Mouse (Mus musculus) cerebellum, adult 2 months (tissue): ENCODE measurements at regions not wholly inside any gene's neighbourhood (a gene's known extent, or its start where the extent isn't known, plus 50 kb on each side); places are given as distances from the start of the nearest gene placed in this dataset.
A peak's percentile ranks its signal among the peaks of the same experiment; 100 is the strongest.

ENCODE experiments used
- DNase-seq, 2 experiments: peaks; one replicate each; pipeline ENCODE4 v3.0.0; 2021
- H3K27ac ChIP-seq: fragments of 200-500 bp; 2 replicates; pipeline ENCODE4 v1.5.1; 2012; ENCODE audit warnings: low read length, control low read depth, inconsistent platforms; ENCODE audit not compliant: insufficient read depth
- H3K27me3 ChIP-seq: fragments of 200-500 bp; 2 replicates; pipeline ENCODE4 v1.6.1; 2012; ENCODE audit warnings: inconsistent platforms, mild to moderate bottlenecking, low read length, moderate library complexity; ENCODE audit not compliant: control insufficient read depth, insufficient read depth
- H3K4me1 ChIP-seq: fragments of 200-500 bp; 2 replicates; pipeline ENCODE4 v1.6.1; 2011; ENCODE audit warnings: low read length; ENCODE audit not compliant: control insufficient read depth, insufficient read depth
- H3K4me3 ChIP-seq: fragments of 200-500 bp; replicated peaks from 2 replicates; pipeline ENCODE3; 2011; ENCODE audit warnings: mild to moderate bottlenecking, low read depth, low read length, control low read depth; ENCODE audit not compliant: insufficient read depth
- CTCF ChIP-seq: fragments of 200-500 bp; IDR thresholded peaks from 2 replicates; pipeline ENCODE4 v1.5.1; 2011; ENCODE audit warnings: low read depth, mild to moderate bottlenecking, control low read depth, low read length, moderate library complexity, borderline replicate concordance; ENCODE audit not compliant: insufficient read depth
- POLR2A ChIP-seq: fragments of 200-500 bp; IDR thresholded peaks from 2 replicates; pipeline ENCODE4 v1.6.1; 2011; ENCODE audit warnings: low read length, control low read depth, borderline replicate concordance; ENCODE audit not compliant: insufficient read depth
- WGBS: fragments of 180-500 bp; shearing (Covaris S2); methylation state at CpG from one replicate; pipeline ENCODE4 v1.1.7; 2018; 5-methylcytosine and 5-hydroxymethylcytosine counted together

DNA sequence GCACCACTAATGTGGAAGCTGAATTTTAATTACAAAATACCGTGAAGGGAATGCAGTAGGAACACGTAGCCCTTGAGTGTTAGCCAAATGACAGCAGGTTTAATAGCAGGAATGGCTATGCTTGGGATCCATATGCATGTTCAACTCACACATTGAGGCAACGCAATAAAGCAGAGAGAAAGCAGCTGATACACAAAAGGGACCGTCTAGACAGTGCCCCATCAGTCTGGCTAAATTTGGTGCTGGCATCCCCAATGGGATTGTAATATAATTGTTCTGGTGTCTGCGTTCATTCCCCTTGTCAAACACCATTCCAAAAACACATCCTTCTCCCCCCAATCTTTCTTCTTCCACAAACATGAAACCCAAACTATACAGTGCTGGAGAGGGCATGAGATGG lies 165.1 kb upstream of the Tmem161b start:
- Histone ChIP-seq H3K27ac (peak overlapping the region; percentile 92), H3K4me1 (peaks cover 16% of the 10 kb centered on the region; the same call in 1 of the 2 replicates), H3K27me3 (no peaks in the 10 kb centered on the region), H3K4me3 (no peak overlapping the region)
- TF ChIP-seq CTCF (no peak), POLR2A (peak; percentile 11; the same call in 1 of the 2 replicates)
- DNase-seq, result peak; percentile 54 to 62
- WGBS, result 7% methylated on average over 5 of the region's 5 CpGs

- TF ChIP-seq CTCF (no peak), POLR2A (no peak)
- H3K27me3 ChIP-seq, result no peaks in the 10 kb centered on the region
- no peak for DNase-seq
- H3K27ac ChIP-seq, result no peak overlapping the region; the same call in 1 of the 2 replicates
- peaks cover 16% of the 10 kb centered on the region; the same call in 1 of the 2 replicates for H3K4me1 ChIP-seq
- no peak overlapping the region for H3K4me3 ChIP-seq
Measured at GRCm38 (mm10) chr13:84057456-84057855, 164.6 kb upstream of the Tmem161b start.

DNA sequence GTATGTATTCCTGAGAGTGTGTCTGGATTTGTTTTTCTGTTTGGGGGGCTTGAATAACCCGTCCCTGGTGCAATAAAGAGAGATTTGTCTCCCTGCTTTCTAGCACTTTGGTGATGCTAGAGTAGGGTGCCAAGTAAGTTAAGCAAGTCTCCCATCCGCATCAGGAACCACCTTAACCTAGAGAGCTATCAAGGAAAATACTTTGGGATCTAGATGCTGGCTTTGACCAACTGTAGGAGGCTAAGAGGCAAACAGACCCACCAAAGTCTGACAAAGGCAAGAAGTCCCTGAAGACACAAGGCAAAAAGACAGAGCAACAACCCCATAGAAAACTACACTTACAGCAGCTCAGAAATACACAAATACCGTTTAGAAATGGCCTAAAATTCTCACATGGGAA lies 163.8 kb upstream of the Tmem161b start:
- Histone ChIP-seq H3K27ac (peak overlapping the region; percentile 70; the same call in 1 of the 2 replicates), H3K4me3 (no peak overlapping the region), H3K4me1 (peaks cover 16% of the 10 kb centered on the region; the same call in 1 of the 2 replicates), H3K27me3 (no peaks in the 10 kb centered on the region)
- peak in 1 of 2 experiments; percentile 54 for DNase-seq
- TF ChIP-seq CTCF (no peak), POLR2A (no peak)
- WGBS, result 12% methylated on average over 3 of the region's 3 CpGs

GRCm38 (mm10) chr13:84059031-84059651 lies 163.0 kb upstream of the Tmem161b start:
- Histone ChIP-seq H3K27ac (peak overlapping the region; percentile 94), H3K27me3 (no peaks in the 10 kb centered on the region), H3K4me3 (peak overlapping the region; percentile 47), H3K4me1 (peaks cover 16% of the 10 kb centered on the region; the same call in 1 of the 2 replicates)
- TF ChIP-seq POLR2A, result peak; percentile 22; the same call in 1 of the 2 replicates
- TF ChIP-seq CTCF, result no peak
- WGBS, result 1% methylated on average over 10 of the region's 10 CpGs
- DNase-seq, result peak; percentile 76 to 79

- peak in 1 of 2 experiments; percentile 52 for DNase-seq
- H3K27me3 ChIP-seq, result no peaks in the 10 kb centered on the region
- WGBS, result 30% methylated on average over 5 of the region's 5 CpGs
- H3K27ac ChIP-seq, result peak overlapping the region; percentile 94
- peaks cover 16% of the 10 kb centered on the region; the same call in 1 of the 2 replicates for H3K4me1 ChIP-seq
- no peak overlapping the region for H3K4me3 ChIP-seq
- TF ChIP-seq CTCF (no peak), POLR2A (no peak)
Measured at GRCm38 (mm10) chr13:84059661-84060452, 162.2 kb upstream of the Tmem161b start.

DNA sequence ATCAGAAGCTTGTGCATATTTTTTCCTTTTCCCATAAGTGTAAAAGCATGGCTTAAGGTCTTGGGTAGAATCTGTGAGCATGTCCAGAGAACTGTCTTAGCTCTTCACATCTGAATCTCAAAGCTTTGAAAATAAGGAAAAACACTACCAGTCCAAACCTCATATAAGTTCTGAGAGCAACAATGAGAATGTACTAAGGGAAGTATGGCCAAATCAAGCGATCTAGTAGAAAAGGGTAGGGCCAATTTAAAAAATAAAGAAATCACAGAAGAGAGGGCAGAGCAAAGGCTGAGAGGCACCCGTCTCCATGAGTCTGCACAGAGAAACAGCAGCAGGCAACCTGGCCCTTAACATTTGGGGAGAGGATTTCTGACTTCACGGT lies 161.7 kb upstream of the Tmem161b start:
- Histone ChIP-seq H3K27me3 (no peaks in the 10 kb centered on the region), H3K27ac (peak overlapping the region; percentile 94), H3K4me3 (no peak overlapping the region), H3K4me1 (peaks cover 19% of the 10 kb centered on the region)
- no peak for DNase-seq
- TF ChIP-seq CTCF (no peak), POLR2A (no peak)
- 24% methylated on average over 3 of the region's 3 CpGs for WGBS

DNA sequence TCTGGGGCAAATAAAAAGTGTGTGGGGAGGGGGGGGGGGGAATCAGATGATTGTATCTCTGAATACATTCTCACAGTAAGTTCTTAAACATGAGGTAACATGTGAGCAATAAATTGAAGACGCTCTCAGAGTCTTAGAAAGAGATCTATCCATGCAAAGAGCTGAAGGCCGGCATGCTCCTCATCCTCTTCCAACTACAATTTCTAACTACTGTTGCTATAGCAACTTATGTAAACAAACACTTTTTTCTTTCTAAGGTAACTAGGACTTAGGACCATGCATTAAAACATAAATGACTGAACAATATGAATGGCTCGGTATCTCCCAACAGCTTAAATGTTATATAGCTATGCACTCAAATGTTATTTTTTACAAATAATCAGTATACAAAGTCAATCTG lies 161.2 kb upstream of the Tmem161b start:
- no peak for DNase-seq
- TF ChIP-seq POLR2A, result no peak
- no peak for TF ChIP-seq CTCF
- Histone ChIP-seq H3K27ac (peak overlapping the region; percentile 94; the same call in 1 of the 2 replicates), H3K4me3 (no peak overlapping the region), H3K27me3 (no peaks in the 10 kb centered on the region), H3K4me1 (peaks cover 21% of the 10 kb centered on the region)
- WGBS, result 45% methylated on average over 3 of the region's 3 CpGs

GRCm38 (mm10) chr13:84061820-84062480 lies 160.1 kb upstream of the Tmem161b start:
- H3K4me1 ChIP-seq, result peaks cover 24% of the 10 kb centered on the region
- WGBS, result 3% methylated on average over 7 of the region's 7 CpGs
- H3K4me3 ChIP-seq, result no peak overlapping the region
- H3K27ac ChIP-seq, result peak overlapping the region; percentile 96
- no peaks in the 10 kb centered on the region for H3K27me3 ChIP-seq
- TF ChIP-seq POLR2A (no peak), CTCF (no peak)
- DNase-seq, result peak; percentile 45 to 54
